Mouse (Mus musculus): Measurements from ENCODE around the gene Tbxa2r.

Tbxa2r gene

GRCm38 (mm10) chr10:81344421-81345161 lies 16.1 kb downstream of the Tbxa2r start:
- in situ Hi-C loops (cut with MseI, MboI) = loop anchor here (5.0 kb wide), 1 partner anchor 57 kb away; no protein-coding TSS in a partner anchor

DNA sequence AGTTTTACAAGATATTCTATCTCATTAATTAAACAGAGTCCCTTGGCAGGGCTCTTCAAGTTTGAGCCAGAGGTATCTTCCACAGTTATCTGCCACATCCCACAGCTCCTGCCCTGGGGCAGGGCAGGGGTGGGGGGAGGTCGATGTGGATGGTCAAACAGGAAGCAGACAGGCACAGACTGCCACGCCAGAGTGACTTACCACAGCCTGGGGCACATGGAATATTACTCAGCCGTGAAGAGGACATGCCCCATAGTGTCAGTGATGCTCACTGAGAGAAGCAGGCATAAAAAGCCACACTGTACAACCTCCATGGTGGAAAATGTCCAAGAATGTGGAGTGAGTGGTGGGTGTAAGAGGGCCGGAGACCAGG lies 16.6 kb downstream of the Tbxa2r start:
- in situ Hi-C loops (cut with MseI, MboI) = no loop called here

DNA sequence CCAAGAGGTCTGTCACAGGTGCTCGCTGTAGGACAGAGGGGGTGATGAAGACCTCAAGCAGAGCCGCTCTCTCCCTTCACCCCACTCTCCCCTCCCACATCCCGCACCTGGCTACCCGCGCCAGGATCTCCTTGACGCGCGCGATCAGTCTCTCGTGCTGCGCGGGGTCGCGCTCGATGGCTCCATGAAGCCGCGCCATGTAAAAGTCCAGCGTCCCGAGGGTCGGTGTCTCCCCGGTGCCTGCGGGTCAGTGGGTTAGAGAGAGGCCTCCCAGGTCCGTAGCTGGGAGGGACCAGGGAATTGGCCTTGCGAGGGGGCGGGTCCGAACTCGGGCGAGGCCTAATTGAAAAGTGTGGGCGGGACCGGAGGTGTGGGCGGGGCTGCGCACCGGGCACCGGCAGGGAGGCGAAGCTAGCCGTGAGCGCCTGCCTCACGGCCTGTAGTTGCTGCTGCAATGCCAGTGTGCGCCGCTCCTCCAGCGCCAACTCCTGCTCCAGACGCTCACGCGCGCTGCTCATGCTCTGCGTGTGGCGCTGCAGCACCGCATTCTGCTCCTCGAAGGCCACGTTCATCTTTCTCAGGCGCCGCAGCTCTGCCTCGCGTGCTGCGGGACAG lies 18.0 kb downstream of the Tbxa2r start:
- in situ Hi-C loops (cut with MseI, MboI) = no loop called here

DNA sequence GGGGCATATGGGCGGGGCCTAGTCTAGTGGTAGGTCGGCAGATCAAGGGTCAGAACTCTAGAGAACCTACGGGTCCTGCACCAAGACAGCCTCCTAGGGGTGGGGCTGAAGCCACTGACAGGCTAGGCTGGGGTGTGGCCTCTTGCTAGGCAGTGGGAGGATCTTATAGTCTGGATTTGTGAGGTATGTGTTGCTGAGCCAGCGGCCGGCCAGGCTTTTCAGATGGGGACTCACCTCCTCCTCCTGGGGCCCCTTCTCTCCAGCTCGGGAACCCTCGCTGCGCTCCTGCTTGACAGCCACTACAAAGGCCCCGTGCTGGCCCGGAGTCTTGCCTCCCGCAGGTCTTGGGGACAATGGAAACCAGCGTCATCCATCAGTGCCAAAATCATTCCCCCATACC lies 20.6 kb downstream of the Tbxa2r start:
- in situ Hi-C loops (cut with MseI, MboI) = no loop called here

DNA sequence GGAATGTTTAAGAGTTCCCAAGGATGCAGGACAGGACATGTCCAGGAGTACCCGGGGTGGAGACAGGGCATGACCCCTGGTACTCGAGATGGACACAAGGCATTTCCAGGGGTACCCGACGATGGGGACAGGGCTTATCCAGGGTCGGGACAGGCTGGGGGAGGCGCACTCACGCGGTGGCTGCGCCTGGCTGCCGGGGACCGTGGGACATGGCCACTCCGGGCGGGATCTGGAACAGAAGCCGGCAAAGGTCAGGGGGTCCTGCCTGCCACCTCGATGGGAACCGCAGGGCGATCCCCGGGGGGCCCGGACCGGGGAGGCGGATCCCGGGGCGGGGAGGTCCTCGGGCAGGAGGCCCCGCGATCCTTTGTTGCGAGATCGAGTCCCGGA lies 21.4 kb downstream of the Tbxa2r start:
- in situ Hi-C loops (cut with MseI, MboI) = no loop called here

DNA sequence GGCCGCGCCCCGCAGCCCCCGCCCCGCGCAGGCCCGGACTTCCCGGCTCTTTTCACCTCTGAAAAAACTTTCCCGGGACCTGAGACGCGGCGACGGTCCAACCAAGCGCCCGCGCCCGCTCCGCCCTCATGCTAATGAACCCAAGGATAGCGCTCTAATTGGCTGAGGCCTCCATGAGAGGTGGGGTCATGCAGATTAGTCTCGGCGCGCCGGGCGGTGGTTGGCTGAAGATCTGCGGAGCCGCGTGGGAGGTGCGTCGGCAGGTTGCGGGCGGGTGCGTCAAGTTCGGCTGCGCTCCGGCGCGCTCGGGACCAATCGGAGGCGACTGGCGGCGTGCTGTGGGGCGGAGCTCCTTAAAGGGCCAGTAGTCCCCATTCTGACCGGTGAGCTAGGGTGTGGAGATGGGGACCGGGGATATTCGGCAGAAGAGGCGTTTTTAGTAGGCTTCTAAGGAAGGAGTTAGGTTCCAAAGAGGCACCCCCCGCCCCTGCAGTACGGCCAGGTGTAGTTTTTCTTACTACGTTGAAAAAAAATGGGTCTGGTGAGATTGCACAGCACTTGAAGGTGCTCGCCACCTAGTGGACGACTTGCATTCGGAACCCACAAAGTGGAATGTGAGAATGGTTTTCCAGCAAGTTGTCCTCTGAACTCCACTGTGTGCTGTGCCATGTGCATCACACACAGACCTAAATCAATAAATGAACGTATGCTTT lies 22.0 kb downstream of the Tbxa2r start, which contains the start of gene Hmg20b:
TSS of gene Hmg20b (minus strand) at position 130 of the 713 bp plus-strand sequence.
- in situ Hi-C loops (cut with MseI, MboI) = no loop called here

DNA sequence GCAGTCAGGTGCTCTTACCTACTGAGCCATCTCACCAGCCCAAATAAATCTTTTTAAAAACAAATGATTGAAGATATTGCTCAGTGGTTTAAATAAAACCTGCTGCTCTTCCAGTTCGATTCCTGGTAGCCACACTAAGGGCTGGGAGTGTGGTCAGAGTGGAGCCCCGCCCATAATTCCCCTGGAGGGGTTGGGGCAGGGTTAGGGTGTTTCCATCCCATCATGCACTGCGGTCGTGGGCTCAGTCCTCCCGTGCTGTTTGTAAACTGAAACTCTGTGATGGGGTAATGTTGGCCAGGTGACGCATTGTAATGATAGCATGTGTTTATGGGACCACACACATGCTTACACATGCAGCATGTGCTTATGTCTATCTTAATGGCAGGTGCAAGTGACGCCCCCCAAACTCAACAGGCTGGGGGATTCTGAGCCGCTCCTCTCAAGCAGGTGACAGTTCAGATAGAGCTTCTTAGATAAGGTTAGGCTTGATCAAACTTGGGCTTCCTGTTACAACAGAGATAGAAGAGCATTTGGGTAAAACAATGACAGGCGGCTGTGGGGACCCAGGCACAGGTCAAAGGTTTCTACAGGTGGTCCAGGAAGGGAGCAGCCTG lies 23.3 kb downstream of the Tbxa2r start:
- in situ Hi-C loops (cut with MseI, MboI) = no loop called here

DNA sequence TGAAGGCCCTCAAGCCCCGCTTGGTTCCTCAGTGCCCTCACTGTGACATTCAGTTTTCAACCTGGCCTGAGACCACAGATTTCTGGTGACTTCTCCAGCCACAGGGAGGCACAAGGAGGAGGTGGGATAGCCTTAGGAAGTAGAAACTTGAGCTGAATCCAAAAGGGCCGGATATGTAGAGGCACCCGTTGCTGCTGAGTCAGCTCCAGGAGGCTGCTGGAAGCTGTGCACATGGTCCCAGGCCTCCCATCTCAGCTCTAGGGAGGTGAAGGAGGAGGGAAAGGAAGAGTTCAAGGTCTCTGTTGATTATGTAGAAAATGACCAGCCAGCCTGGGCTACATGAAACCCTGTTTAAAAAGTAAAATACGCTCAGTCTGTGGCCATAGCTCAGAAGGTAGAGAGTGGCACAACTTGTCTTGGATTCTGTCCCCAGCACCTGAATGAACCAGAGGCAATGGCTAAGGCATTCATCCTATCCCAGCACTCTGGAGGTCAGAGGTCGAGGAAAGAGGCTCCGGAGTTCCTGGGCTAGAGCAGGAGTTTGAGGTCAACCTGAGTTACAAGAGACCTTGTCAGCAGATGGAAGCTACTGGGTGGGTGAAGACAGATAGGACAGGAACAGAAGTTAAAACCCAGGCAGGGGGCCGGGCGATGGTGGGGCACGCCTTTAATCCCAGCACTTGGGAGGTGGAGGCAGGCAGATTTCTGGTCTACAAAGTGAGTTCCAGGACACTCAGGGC lies 26.4 kb downstream of the Tbxa2r start:
- in situ Hi-C loops (cut with MseI, MboI) = no loop called here

- in situ Hi-C loops (cut with MseI, MboI) = no loop called here
These were observed 27.0 kb downstream of the Tbxa2r start for GRCm38 (mm10) chr10:81355533-81355932.

DNA sequence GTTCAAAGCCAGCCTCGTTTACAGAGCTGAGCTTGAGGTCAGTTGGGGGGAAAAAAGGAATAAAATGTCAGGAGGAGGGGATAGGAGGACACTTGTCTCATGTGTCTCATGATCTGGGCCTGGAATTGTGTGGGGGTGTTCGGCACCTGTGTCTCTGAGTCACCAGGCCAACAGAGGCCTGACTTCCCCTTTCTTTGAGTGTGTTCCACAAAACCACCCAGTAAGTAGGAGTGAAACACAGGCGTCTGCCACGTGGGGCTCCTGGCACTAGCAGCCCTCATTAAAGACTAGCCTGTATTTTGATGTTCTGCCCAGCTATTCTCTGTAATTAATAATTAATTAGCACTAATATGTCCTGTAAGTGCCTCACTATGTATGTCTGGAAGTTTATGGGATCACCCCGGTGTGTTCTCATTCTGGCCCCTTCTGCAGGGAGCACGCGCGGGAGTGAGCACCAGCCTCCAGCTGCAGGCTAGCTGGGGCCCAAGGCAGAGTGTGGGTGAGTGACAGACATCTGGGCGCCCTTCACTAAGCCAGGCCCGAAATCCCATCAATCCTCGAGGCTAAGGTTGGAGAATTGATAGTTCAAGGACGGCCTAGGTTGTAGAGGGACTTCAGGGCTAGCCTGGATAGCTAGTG lies 27.9 kb downstream of the Tbxa2r start:
- in situ Hi-C loops (cut with MseI, MboI) = no loop called here

DNA sequence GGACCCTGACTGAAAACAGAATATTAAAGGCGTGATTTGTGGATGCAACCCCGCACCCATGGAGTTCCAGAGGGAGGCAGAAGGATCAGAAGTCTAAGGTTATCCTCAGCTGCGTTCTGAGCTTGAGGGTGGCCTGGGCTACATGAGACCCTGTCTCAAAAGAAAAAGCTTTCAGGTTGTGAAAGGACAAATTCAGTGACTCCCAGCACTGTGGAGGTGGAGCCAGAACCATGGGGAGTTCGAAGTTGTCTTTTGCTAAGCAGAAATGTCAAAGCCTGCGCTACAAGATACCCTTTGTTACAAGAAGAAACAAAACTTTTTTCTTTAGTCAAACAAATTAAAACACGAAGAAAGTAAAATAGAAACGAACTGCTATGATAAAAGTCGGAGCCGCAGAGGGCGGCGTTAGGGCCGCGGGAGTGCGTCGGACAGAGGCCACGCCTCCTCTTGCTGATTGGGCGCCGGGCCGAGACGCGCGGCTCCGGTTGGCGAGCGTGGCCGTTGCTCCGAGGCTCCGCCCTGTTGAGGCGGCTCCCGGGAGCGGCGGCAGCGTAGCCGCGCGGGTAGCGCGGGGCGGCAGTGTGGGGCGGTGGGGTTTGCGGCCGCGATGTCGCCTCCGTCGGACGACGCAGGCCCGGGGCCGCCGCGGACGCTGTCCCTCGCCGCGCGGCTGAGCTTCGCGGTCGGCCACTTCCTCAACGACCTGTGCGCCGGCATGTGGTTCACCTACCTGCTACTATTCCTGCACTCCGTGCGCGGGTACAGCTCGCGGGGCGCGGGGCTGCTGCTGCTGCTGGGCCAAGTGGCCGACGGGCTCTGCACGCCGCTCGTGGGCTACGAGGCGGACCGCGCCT lies 28.7 kb downstream of the Tbxa2r start, which contains the start of gene Mfsd12:
TSS of gene Mfsd12 (plus strand) at position 501 of the 854 bp plus-strand sequence.
- in situ Hi-C loops (cut with MseI, MboI) = no loop called here

DNA sequence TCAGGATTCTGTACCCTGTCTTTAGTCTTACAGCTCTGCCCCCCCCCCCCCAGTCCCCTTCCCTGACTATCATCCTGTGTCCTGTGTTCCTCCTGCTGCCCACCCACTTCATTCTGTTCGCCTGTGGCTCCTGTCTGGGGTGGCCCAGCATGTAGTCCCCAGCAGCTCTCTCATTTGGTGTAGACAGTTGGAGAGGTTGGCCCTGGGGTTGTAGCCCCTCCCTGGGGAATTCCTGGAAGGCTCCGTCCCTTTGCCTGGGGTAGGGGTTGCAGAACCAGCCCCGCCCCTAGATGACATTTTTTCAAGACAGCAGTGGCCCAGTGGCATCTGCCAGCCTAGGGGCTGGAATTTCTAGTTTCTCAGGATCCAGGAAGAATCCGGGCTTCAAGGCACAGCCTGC lies 29.7 kb downstream of the Tbxa2r start:
- in situ Hi-C loops (cut with MseI, MboI) = no loop called here

- in situ Hi-C loops (cut with MseI, MboI) = no loop called here
These were observed 30.3 kb downstream of the Tbxa2r start for GRCm38 (mm10) chr10:81358841-81359240.

DNA sequence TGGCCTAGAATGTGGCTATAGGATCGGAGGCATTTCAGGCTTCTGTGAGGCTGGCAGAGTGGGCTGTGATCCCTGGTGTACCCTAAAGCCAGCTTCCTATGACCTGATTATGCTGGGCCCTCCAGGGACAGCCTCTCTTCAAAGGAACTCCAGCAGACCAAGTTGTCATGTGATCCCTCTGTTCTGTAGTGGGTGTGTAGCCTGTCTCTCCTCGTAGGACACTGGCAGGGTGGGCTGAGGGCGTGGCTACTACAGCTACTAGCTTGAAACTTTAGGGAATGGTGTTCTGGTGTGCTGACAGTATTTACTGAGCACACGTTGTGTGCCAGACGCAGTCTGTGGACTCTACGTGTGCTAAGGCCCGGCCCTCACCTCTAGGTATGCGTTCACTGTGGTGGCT lies 32.2 kb downstream of the Tbxa2r start:
- in situ Hi-C loops (cut with MseI, MboI) = no loop called here

- in situ Hi-C loops (cut with MseI, MboI) = no loop called here
These were observed 33.9 kb downstream of the Tbxa2r start for GRCm38 (mm10) chr10:81362336-81362949.

DNA sequence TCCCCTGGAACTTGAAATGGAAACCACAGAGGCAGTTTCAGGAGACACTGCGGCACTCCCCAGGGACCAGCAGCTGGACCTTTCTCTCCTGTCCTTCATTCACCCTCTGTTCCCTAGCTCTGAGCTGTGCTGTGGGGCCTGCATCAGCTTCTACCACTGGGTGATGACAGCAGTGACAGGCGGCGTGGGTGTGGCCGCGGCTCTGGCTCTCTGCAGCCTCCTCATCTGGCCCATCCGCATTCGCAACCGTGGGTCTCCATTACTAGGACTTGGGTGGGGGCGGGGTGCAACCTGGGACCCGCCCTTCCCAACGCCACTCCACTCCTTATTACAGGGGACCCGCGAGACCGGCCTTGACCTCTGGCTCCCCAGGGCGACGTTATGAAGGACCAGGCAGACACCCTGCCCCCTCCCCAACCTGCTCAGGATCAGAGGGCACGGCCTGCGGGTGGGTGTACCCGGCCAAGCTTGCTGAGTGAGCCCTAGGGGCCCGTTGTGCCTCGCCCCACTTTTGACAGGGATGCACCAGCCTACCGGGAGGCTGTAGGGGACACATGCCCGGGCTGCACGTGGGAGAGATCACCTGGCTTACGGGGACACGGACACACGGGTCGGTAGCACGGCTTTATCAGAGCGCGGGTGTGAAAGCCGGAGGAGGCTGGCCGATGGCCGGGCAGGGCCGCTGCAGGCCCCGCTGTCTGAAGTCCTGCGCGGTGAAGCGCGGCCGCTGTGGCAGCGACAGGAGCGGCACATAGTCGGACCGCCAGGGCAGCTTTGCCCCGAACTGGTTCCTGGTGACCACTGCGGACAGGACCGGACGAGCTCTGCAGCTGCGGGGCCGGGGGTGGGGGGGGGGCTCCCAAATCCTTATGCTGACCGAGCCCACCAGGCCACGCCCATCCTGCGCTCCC lies 35.2 kb downstream of the Tbxa2r start:
- in situ Hi-C loops (cut with MseI, MboI) = no loop called here

GRCm38 (mm10) chr10:81364666-81365065 lies 36.1 kb downstream of the Tbxa2r start:
- in situ Hi-C loops (cut with MseI, MboI) = no loop called here

- in situ Hi-C loops (cut with MseI, MboI) = no loop called here
These were observed 36.5 kb downstream of the Tbxa2r start for GRCm38 (mm10) chr10:81365073-81365472.

Measured in mouse trophoblast stem cell (cell line).